Mouse (Mus musculus): Measurements from ENCODE around the gene Enox1.

Gene Enox1

GRCm38 (mm10) chr14:77371977-77372376 is 215.4 kb downstream of the Enox1 start:
- peak; percentile 6 for DNase-seq (ENCODE audit: low read depth, low spot score)

GRCm38 (mm10) chr14:77373119-77373518 is 216.6 kb downstream of the Enox1 start:
- peak; percentile 40 for DNase-seq (ENCODE audit: low read depth, low spot score)

- DNase-seq (ENCODE audit: low read depth, low spot score), result no peak
These were observed 218.5 kb downstream of the Enox1 start for GRCm38 (mm10) chr14:77375054-77375453.

- no peak for DNase-seq (ENCODE audit: low read depth, low spot score)
These were observed 219.1 kb downstream of the Enox1 start for GRCm38 (mm10) chr14:77375618-77376017.

GRCm38 (mm10) chr14:77376731-77377130 is 220.2 kb downstream of the Enox1 start:
- no peak for DNase-seq (ENCODE audit: low read depth, low spot score)

- DNase-seq (ENCODE audit: low read depth, low spot score), result no peak
These were observed 220.9 kb downstream of the Enox1 start for GRCm38 (mm10) chr14:77377439-77377838.

GRCm38 (mm10) chr14:77377873-77378272 is 221.3 kb downstream of the Enox1 start:
- no peak for DNase-seq (ENCODE audit: low read depth, low spot score)

GRCm38 (mm10) chr14:77381532-77381931 is 225.0 kb downstream of the Enox1 start:
- no peak for DNase-seq (ENCODE audit: low read depth, low spot score)

GRCm38 (mm10) chr14:77385621-77386020 is 229.1 kb downstream of the Enox1 start:
- no peak for DNase-seq (ENCODE audit: low read depth, low spot score)

GRCm38 (mm10) chr14:77387877-77388276 is 231.3 kb downstream of the Enox1 start:
- no peak for DNase-seq (ENCODE audit: low read depth, low spot score)

- DNase-seq (ENCODE audit: low read depth, low spot score), result no peak
These were observed 232.7 kb downstream of the Enox1 start for GRCm38 (mm10) chr14:77389276-77389675.

- DNase-seq (ENCODE audit: low read depth, low spot score), result no peak
These were observed 235.9 kb downstream of the Enox1 start for GRCm38 (mm10) chr14:77392476-77392875.

GRCm38 (mm10) chr14:77406241-77407114 is 249.9 kb downstream of the Enox1 start:
- DNase-seq (ENCODE audit: low read depth, low spot score), result no peak

GRCm38 (mm10) chr14:77409271-77409940 is 252.8 kb downstream of the Enox1 start:
- no peak for DNase-seq (ENCODE audit: low read depth, low spot score)

GRCm38 (mm10) chr14:77410354-77410753 is 253.8 kb downstream of the Enox1 start:
- DNase-seq (ENCODE audit: low read depth, low spot score), result no peak

- no peak for DNase-seq (ENCODE audit: low read depth, low spot score)
These were observed 256.5 kb downstream of the Enox1 start for GRCm38 (mm10) chr14:77413106-77413505.

GRCm38 (mm10) chr14:77416358-77416757 is 259.8 kb downstream of the Enox1 start:
- no peak for DNase-seq (ENCODE audit: low read depth, low spot score)

GRCm38 (mm10) chr14:77421031-77421430 is 264.5 kb downstream of the Enox1 start:
- no peak for DNase-seq (ENCODE audit: low read depth, low spot score)

GRCm38 (mm10) chr14:77423194-77423593 is 266.6 kb downstream of the Enox1 start:
- DNase-seq (ENCODE audit: low read depth, low spot score), result no peak

- no peak for DNase-seq (ENCODE audit: low read depth, low spot score)
These were observed 282.9 kb downstream of the Enox1 start for GRCm38 (mm10) chr14:77439426-77439825.

GRCm38 (mm10) chr14:77440805-77441204 is 284.2 kb downstream of the Enox1 start:
- no peak for DNase-seq (ENCODE audit: low read depth, low spot score)

- no peak for DNase-seq (ENCODE audit: low read depth, low spot score)
These were observed 285.0 kb downstream of the Enox1 start for GRCm38 (mm10) chr14:77441541-77441940.

- no peak for DNase-seq (ENCODE audit: low read depth, low spot score)
These were observed 291.4 kb downstream of the Enox1 start for GRCm38 (mm10) chr14:77448001-77448400.

All from ZHBTc4 (cell line).